Mouse (Mus musculus) cerebellum, adult 2 months (tissue): ENCODE results near the gene Pip4p1.
"Not testable (repeated sequence)": the region's sequence is repeated elsewhere in the genome, so short reads cannot be mapped to it uniquely, and the experiment has no call there.

Source experiments
- CTCF ChIP-seq: fragments of 200-500 bp; IDR thresholded peaks from 2 replicates; pipeline ENCODE4 v1.5.1; 2011; ENCODE audit warnings: low read depth, mild to moderate bottlenecking, control low read depth, low read length, moderate library complexity, borderline replicate concordance; ENCODE audit not compliant: insufficient read depth
- POLR2A ChIP-seq: fragments of 200-500 bp; IDR thresholded peaks from 2 replicates; pipeline ENCODE4 v1.6.1; 2011; ENCODE audit warnings: low read length, control low read depth, borderline replicate concordance; ENCODE audit not compliant: insufficient read depth

- TF ChIP-seq CTCF, POLR2A: not testable (repeated sequence)
Measured at GRCm38 (mm10) chr14:50958289-50958995, 27.8 kb upstream of the Pip4p1 start.
